Mouse (Mus musculus): Measurements from ENCODE around the gene Osbpl2. TPM values are rescaled to one million over a fixed set of nuclear protein-coding genes. Genes with fewer than 3 reads are reported as not detected.
"Not testable (repeated sequence)": the region's sequence is repeated elsewhere in the genome, so short reads cannot be mapped to it uniquely, and the experiment has no call there.

The Osbpl2 gene
- total RNA-seq, 2 experiments from 2014 or later = 54.1 to 58.4 TPM

- no peak for DNase-seq (ENCODE audit: extremely low spot score in 1 of 2, low spot score in 2 of 2)
- intact Hi-C loops (cut with DNase I) = no loop called here
Observed at GRCm38 (mm10) chr2:180127675-180128074, 8.6 kb downstream of the Osbpl2 start.

- no peak for DNase-seq (ENCODE audit: extremely low spot score in 1 of 2, low spot score in 2 of 2)
- intact Hi-C loops (cut with DNase I) = no loop called here
Observed at GRCm38 (mm10) chr2:180133231-180133630, 14.1 kb downstream of the Osbpl2 start.

GRCm38 (mm10) chr2:180133911-180134310, 14.8 kb downstream of the Osbpl2 start:
- intact Hi-C loops (cut with DNase I) = no loop called here
- DNase-seq (ENCODE audit: extremely low spot score in 1 of 2, low spot score in 2 of 2) = no peak

- no peak for DNase-seq (ENCODE audit: extremely low spot score in 1 of 2, low spot score in 2 of 2)
Observed at GRCm38 (mm10) chr2:180135414-180135813, 16.3 kb downstream of the Osbpl2 start.

GRCm38 (mm10) chr2:180146091-180146490, 27.0 kb downstream of the Osbpl2 start:
- intact Hi-C loops (cut with DNase I) = no loop called here
- DNase-seq (ENCODE audit: extremely low spot score in 1 of 2, low spot score in 2 of 2) = no peak

More at GRCm38 (mm10) chr2:180135414-180135813, 16.3 kb downstream of the Osbpl2 start:
- intact Hi-C loops (cut with DNase I) = no loop called here

GRCm38 (mm10) chr2:180147379-180147778, 28.3 kb downstream of the Osbpl2 start:
- DNase-seq (ENCODE audit: extremely low spot score in 1 of 2, low spot score in 2 of 2) = peak in 1 of 2 experiments; percentile 29
- intact Hi-C loops (cut with DNase I) = no loop called here

- DNase-seq (ENCODE audit: extremely low spot score in 1 of 2, low spot score in 2 of 2) = no peak
- intact Hi-C loops (cut with DNase I) = no loop called here
Observed at GRCm38 (mm10) chr2:180148551-180148950, 29.4 kb downstream of the Osbpl2 start.

GRCm38 (mm10) chr2:180154796-180155195, 35.7 kb downstream of the Osbpl2 start:
- intact Hi-C loops (cut with DNase I) = loop anchor here (10.0 kb wide), 1 partner anchor 80 kb away; the partner anchor contains the start of gene Mtg2
- no peak for DNase-seq (ENCODE audit: extremely low spot score in 1 of 2, low spot score in 2 of 2)

GRCm38 (mm10) chr2:180158627-180159026, 39.5 kb downstream of the Osbpl2 start:
- intact Hi-C loops (cut with DNase I) = loop anchor here (10.0 kb wide), 1 partner anchor 84 kb away; the partner anchor contains the start of gene Mtg2

GRCm38 (mm10) chr2:180165855-180166254, 46.7 kb downstream of the Osbpl2 start:
- no peak for DNase-seq (ENCODE audit: extremely low spot score in 1 of 2, low spot score in 2 of 2)
- intact Hi-C loops (cut with DNase I) = no loop called here

More at GRCm38 (mm10) chr2:180158627-180159026, 39.5 kb downstream of the Osbpl2 start:
- no peak for DNase-seq (ENCODE audit: extremely low spot score in 1 of 2, low spot score in 2 of 2)

GRCm38 (mm10) chr2:180166869-180167268, 47.8 kb downstream of the Osbpl2 start:
- DNase-seq (ENCODE audit: extremely low spot score in 1 of 2, low spot score in 2 of 2) = no peak
- intact Hi-C loops (cut with DNase I) = no loop called here

GRCm38 (mm10) chr2:180170151-180170805, 51.2 kb downstream of the Osbpl2 start:
- DNase-seq (ENCODE audit: extremely low spot score in 1 of 2, low spot score in 2 of 2) = no peak
- intact Hi-C loops (cut with DNase I) = loop anchor here (2.0 kb wide), 1 partner anchor 81 kb away; no protein-coding TSS in a partner anchor

- intact Hi-C loops (cut with DNase I) = loop anchor here (2.0 kb wide), 1 partner anchor 80 kb away; no protein-coding TSS in a partner anchor
- DNase-seq (ENCODE audit: extremely low spot score in 1 of 2, low spot score in 2 of 2) = peak; percentile 95 to 98
Observed at GRCm38 (mm10) chr2:180170806-180171521, 51.9 kb downstream of the Osbpl2 start, which contains the start of gene Adrm1. Gene Adrm1 (plus strand): TSS chr2:180171485.

GRCm38 (mm10) chr2:180171522-180172070, 52.5 kb downstream of the Osbpl2 start:
- peak in 1 of 2 experiments; percentile 79 for DNase-seq (ENCODE audit: extremely low spot score in 1 of 2, low spot score in 2 of 2)
- intact Hi-C loops (cut with DNase I) = loop anchor here (2.0 kb wide), 1 partner anchor 79 kb away; no protein-coding TSS in a partner anchor

GRCm38 (mm10) chr2:180172152-180172551, 53.0 kb downstream of the Osbpl2 start:
- DNase-seq (ENCODE audit: extremely low spot score in 1 of 2, low spot score in 2 of 2) = no peak
- intact Hi-C loops (cut with DNase I) = no loop called here

- DNase-seq (ENCODE audit: extremely low spot score in 1 of 2, low spot score in 2 of 2) = no peak
- intact Hi-C loops (cut with DNase I) = no loop called here
Observed at GRCm38 (mm10) chr2:180173163-180173562, 54.1 kb downstream of the Osbpl2 start.

- intact Hi-C loops (cut with DNase I); DNase-seq (ENCODE audit: extremely low spot score in 1 of 2, low spot score in 2 of 2): not testable (repeated sequence)
Observed at GRCm38 (mm10) chr2:180173711-180174110, 54.6 kb downstream of the Osbpl2 start.

GRCm38 (mm10) chr2:180174121-180174520, 55.0 kb downstream of the Osbpl2 start:
- intact Hi-C loops (cut with DNase I) = no loop called here
- no peak for DNase-seq (ENCODE audit: extremely low spot score in 1 of 2, low spot score in 2 of 2)

GRCm38 (mm10) chr2:180175725-180176124, 56.6 kb downstream of the Osbpl2 start:
- intact Hi-C loops (cut with DNase I) = no loop called here

More at GRCm38 (mm10) chr2:180175725-180176124, 56.6 kb downstream of the Osbpl2 start:
- DNase-seq (ENCODE audit: extremely low spot score in 1 of 2, low spot score in 2 of 2) = no peak

Data from left cerebral cortex, postnatal 10 days (tissue).